Mouse (Mus musculus) cortical plate, adult 2 months (tissue): ENCODE data around the gene Srebf2. TPM values are rescaled to one million over a fixed set of nuclear protein-coding genes. Genes with fewer than 3 reads are reported as not detected.

Source experiments
- H3K27ac ChIP-seq: fragments of 200-500 bp; 2 replicates; pipeline ENCODE4 v1.5.1; 2012; ENCODE audit warnings: low read length, control low read depth, inconsistent platforms; ENCODE audit not compliant: insufficient read depth
- H3K4me1 ChIP-seq: fragments of 200-500 bp; 2 replicates; pipeline ENCODE4 v1.6.1; 2011; ENCODE audit warnings: low read length; ENCODE audit not compliant: control insufficient read depth, insufficient read depth
- H3K4me3 ChIP-seq: fragments of 200-500 bp; 2 replicates; pipeline ENCODE4 v1.5.1; 2011; ENCODE audit warnings: mild to moderate bottlenecking, low read length, control low read depth; ENCODE audit not compliant: insufficient read depth
- CTCF ChIP-seq: fragments of 200-500 bp; IDR thresholded peaks from 2 replicates; pipeline ENCODE4 v1.5.1; 2011; ENCODE audit warnings: mild to moderate bottlenecking, control low read depth, low read length; ENCODE audit not compliant: insufficient read depth; ENCODE audit errors: extremely low read depth
- POLR2A ChIP-seq: fragments of 200-500 bp; IDR thresholded peaks from 2 replicates; pipeline ENCODE4 v1.6.1; 2011; ENCODE audit warnings: mild to moderate bottlenecking, low read length, control low read depth; ENCODE audit not compliant: insufficient read depth; ENCODE audit errors: extremely low read depth
- polyA plus RNA-seq: library from polyadenylated mRNA; depleted of rRNA; stranded (reverse); fragments of >200 nt; gene quantifications from 2 replicates; pipeline ENCODE4 v1.2.3, GENCODE M21; 2012

Srebf2 gene
- polyA plus RNA-seq, 1 experiment, result 166 TPM

GRCm38 (mm10) chr15:82152435-82152834 is 5.5 kb downstream of the Srebf2 start:
- peaks cover 11% of the 10 kb centered on the region for H3K4me1 ChIP-seq
- no peak overlapping the region for H3K4me3 ChIP-seq
- no peak overlapping the region for H3K27ac ChIP-seq
- no peak for TF ChIP-seq POLR2A
- TF ChIP-seq CTCF, result no peak

GRCm38 (mm10) chr15:82156298-82156697 is 9.3 kb downstream of the Srebf2 start:
- peaks cover 15% of the 10 kb centered on the region for H3K4me1 ChIP-seq
- TF ChIP-seq CTCF, result no peak
- TF ChIP-seq POLR2A, result no peak
- H3K27ac ChIP-seq, result no peak overlapping the region
- H3K4me3 ChIP-seq, result no peak overlapping the region

- H3K4me3 ChIP-seq, result no peak overlapping the region
- peaks cover 15% of the 10 kb centered on the region for H3K4me1 ChIP-seq
- TF ChIP-seq POLR2A, result no peak
- no peak for TF ChIP-seq CTCF
- H3K27ac ChIP-seq, result no peak overlapping the region
These were observed 9.9 kb downstream of the Srebf2 start for GRCm38 (mm10) chr15:82156902-82157301.

- Histone ChIP-seq H3K27ac (no peak overlapping the region), H3K4me1 (peaks cover 9% of the 10 kb centered on the region), H3K4me3 (no peak overlapping the region)
- TF ChIP-seq CTCF (no peak), POLR2A (no peak)
These were observed 11.5 kb downstream of the Srebf2 start for GRCm38 (mm10) chr15:82158243-82159035.

- peaks cover 13% of the 10 kb centered on the region for H3K4me1 ChIP-seq
- TF ChIP-seq CTCF (no peak), POLR2A (no peak)
- no peak overlapping the region for H3K4me3 ChIP-seq
These were observed 12.5 kb downstream of the Srebf2 start for GRCm38 (mm10) chr15:82159471-82159870.

GRCm38 (mm10) chr15:82160731-82161640 is 14.0 kb downstream of the Srebf2 start:
- H3K4me3 ChIP-seq, result no peak overlapping the region
- no peak overlapping the region for H3K27ac ChIP-seq
- H3K4me1 ChIP-seq, result peaks cover 13% of the 10 kb centered on the region
- TF ChIP-seq CTCF (no peak), POLR2A (no peak)

More at GRCm38 (mm10) chr15:82159471-82159870, 12.5 kb downstream of the Srebf2 start:
- H3K27ac ChIP-seq, result no peak overlapping the region

- no peak overlapping the region for H3K27ac ChIP-seq
- no peak overlapping the region for H3K4me3 ChIP-seq
- TF ChIP-seq POLR2A (no peak), CTCF (no peak)
- peaks cover 15% of the 10 kb centered on the region for H3K4me1 ChIP-seq
These were observed 15.1 kb downstream of the Srebf2 start for GRCm38 (mm10) chr15:82161965-82162600.

- Histone ChIP-seq H3K4me1 (peaks cover 13% of the 10 kb centered on the region), H3K4me3 (no peak overlapping the region), H3K27ac (no peak overlapping the region)
- TF ChIP-seq POLR2A (no peak), CTCF (no peak)
These were observed 16.5 kb downstream of the Srebf2 start for GRCm38 (mm10) chr15:82163356-82164060.

GRCm38 (mm10) chr15:82164061-82164399 is 17.0 kb downstream of the Srebf2 start:
- Histone ChIP-seq H3K27ac (no peak overlapping the region), H3K4me1 (peaks cover 12% of the 10 kb centered on the region), H3K4me3 (no peak overlapping the region)
- no peak for TF ChIP-seq POLR2A
- no peak for TF ChIP-seq CTCF
